Comparison of ENCODE assay signal across 17 mouse cellular contexts in the genomic region with DNA sequence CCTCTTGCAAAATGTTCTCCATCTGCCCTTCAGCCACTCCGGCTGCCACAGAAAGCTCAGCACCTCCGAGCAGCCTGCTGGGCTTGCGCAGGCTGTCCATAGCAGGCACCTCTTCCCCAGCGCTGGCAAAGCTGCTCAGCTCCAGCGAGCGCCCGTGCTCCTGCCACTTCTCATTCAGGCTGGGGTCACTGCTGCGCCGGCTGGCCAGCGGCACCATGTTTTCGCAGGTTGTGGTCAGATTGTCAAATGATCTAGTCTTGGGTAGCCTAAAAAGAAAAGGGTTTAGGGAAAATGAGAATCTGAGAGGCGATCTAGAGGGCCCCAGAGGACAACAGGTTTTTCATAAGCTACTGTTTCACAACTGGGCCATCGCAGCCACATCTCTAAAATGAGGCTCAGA. TPM values are rescaled to one million over a fixed set of nuclear protein-coding genes. Genes with fewer than 3 reads are reported as not detected.
"Had no signal": no experiment of that assay in that cellular context is flagged by ENCODE, and none has a peak within 500 bp of the region (broad histone marks: within the 10 kb centered on the region; RNA-seq: fewer than 3 reads in every experiment).

No protein-coding gene starts in this region.

- H3K4me3 ChIP-seq: kidney, embryonic 15.5 days; limb, embryonic 13.5 days; midbrain, embryonic 12.5 days; neural tube, embryonic 15.5 days had no signal

- H3K9me3 ChIP-seq: kidney, embryonic 15.5 days; limb, embryonic 13.5 days; midbrain, embryonic 12.5 days; neural tube, embryonic 15.5 days had no signal

- H3K4me1 ChIP-seq: kidney, embryonic 15.5 days; limb, embryonic 13.5 days; midbrain, embryonic 12.5 days; neural tube, embryonic 15.5 days had no signal

- H3K27me3 ChIP-seq: kidney, embryonic 15.5 days; limb, embryonic 13.5 days; midbrain, embryonic 12.5 days; neural tube, embryonic 15.5 days had no signal

- H3K9ac ChIP-seq: kidney, embryonic 15.5 days; limb, embryonic 13.5 days; midbrain, embryonic 12.5 days; neural tube, embryonic 15.5 days had no signal

- DNase-seq: kidney, adult 18-20 months; kidney, postnatal 14 days; left cerebral cortex, postnatal 4 days; lung, adult 18-20 months; right cerebral cortex, adult 18-20 months; right cerebral cortex, postnatal 25 days; thymus, adult 18-20 months; thymus, postnatal 14 days had no signal

- H3K27ac ChIP-seq: kidney, embryonic 15.5 days; limb, embryonic 13.5 days; midbrain, embryonic 12.5 days; neural tube, embryonic 15.5 days had no signal

- H3K4me2 ChIP-seq: kidney, embryonic 15.5 days; limb, embryonic 13.5 days; midbrain, embryonic 12.5 days; neural tube, embryonic 15.5 days had no signal

RNA-seq across cellular contexts. Expression of gene Hormad2, which starts 47.5 kb away (rescaled TPM):
- total RNA-seq: layer of hippocampus, postnatal 14 days; left cerebral cortex, adult 18-20 months; left cerebral cortex, postnatal 10 days; left cerebral cortex, postnatal 4 days; midbrain, postnatal 0 days had no signal
- polyA plus RNA-seq: midbrain, embryonic 12.5 days; neural tube, embryonic 15.5 days; small intestine, adult 2 months had no signal
